Mouse (Mus musculus) liver, adult (tissue): ENCODE data around the gene Map1s.

ENCODE experiments used
- GATA4 ChIP-seq: IDR thresholded peaks from 2 replicates; pipeline ENCODE4 v1.6.1; 2014; ENCODE audit warnings: mild to moderate bottlenecking, low read length; ENCODE audit not compliant: insufficient replicate concordance

Gene Map1s

GRCm38 (mm10) chr8:70960703-70961472, 55.2 kb downstream of the Map1s start:
- TF ChIP-seq GATA4, result no peak

GRCm38 (mm10) chr8:70964159-70964558, 58.4 kb downstream of the Map1s start:
- no peak for TF ChIP-seq GATA4

- TF ChIP-seq GATA4, result no peak
These were observed 59.1 kb downstream of the Map1s start for GRCm38 (mm10) chr8:70964861-70965260.
